Mouse (Mus musculus) kidney, postnatal 0 days (tissue): Measurements from ENCODE around the gene Cnksr1. TPM values are rescaled to one million over a fixed set of nuclear protein-coding genes. Genes with fewer than 3 reads are reported as not detected.

Source experiments
- ATAC-seq: fragments of 200-750 bp; cut with Nextera tagmentation; replicated peaks from 2 replicates; pipeline ENCODE4 v1.8.0; 2017; ENCODE audit warnings: low read depth, moderate number of reproducible peaks, moderate TSS enrichment, moderate library complexity; ENCODE audit not compliant: low FRiP score
- DNase-seq: peaks from one replicate; pipeline ENCODE4 v3.0.0-alpha.2; 2016; ENCODE audit warnings: low spot score
- H3K27ac ChIP-seq: fragments of 300-500 bp; sonication (generic); 2 replicates; pipeline ENCODE4 v1.5.1; 2014; ENCODE audit warnings: mild to moderate bottlenecking
- H3K27me3 ChIP-seq: fragments of 300-500 bp; sonication (generic); 2 replicates; pipeline ENCODE4 v1.6.1; 2014; ENCODE audit warnings: low read length, mixed read lengths; ENCODE audit not compliant: insufficient read depth
- H3K36me3 ChIP-seq: fragments of 300-500 bp; sonication (generic); 2 replicates; pipeline ENCODE4 v1.6.1; 2014; ENCODE audit warnings: low read length, mixed read lengths; ENCODE audit not compliant: insufficient read depth
- H3K4me1 ChIP-seq: fragments of 300-500 bp; sonication (generic); replicated peaks from 2 replicates; pipeline ENCODE4 v1.6.1; 2014; ENCODE audit warnings: antibody characterized with exemption, low read length, mixed read lengths; ENCODE audit not compliant: insufficient read depth
- H3K4me2 ChIP-seq: fragments of 300-500 bp; sonication (generic); 2 replicates; pipeline ENCODE4 v1.6.1; 2014; ENCODE audit warnings: mild to moderate bottlenecking, low read length, moderate library complexity, mixed read lengths
- H3K4me3 ChIP-seq: fragments of 300-500 bp; sonication (generic); replicated peaks from 2 replicates; pipeline ENCODE4 v1.5.1; 2014; ENCODE audit warnings: low read depth, low read length
- H3K9ac ChIP-seq: fragments of 300-500 bp; sonication (generic); 2 replicates; pipeline ENCODE4 v1.6.1; 2014; ENCODE audit warnings: low read depth, low read length
- H3K9me3 ChIP-seq: fragments of 300-500 bp; sonication (generic); replicated peaks from 2 replicates; pipeline ENCODE4 v1.6.1; 2016; ENCODE audit warnings: low read length, inconsistent platforms, mixed read lengths
- CTCF ChIP-seq: IDR thresholded peaks from 2 replicates; pipeline ENCODE4 v1.5.1; 2016; ENCODE audit warnings: antibody characterized with exemption, low read depth, mild to moderate bottlenecking, moderate library complexity
- WGBS: fragments of 180-500 bp; shearing (Covaris S2); extraction: QIAGEN DNeasy Blood & Tissue Kit; methylation state at CpG from one replicate; pipeline ENCODE4 v1.1.7; 2014; 5-methylcytosine and 5-hydroxymethylcytosine counted together
- polyA plus RNA-seq: library from polyadenylated mRNA; unstranded; fragments of >200 nt; fragmentation: Nextera tagmentation; extraction: Ambion mirVana; gene quantifications from 2 replicates; pipeline ENCODE4 v1.2.1, GENCODE M21; 2015

Cnksr1 gene
- polyA plus RNA-seq, 1 experiment from 2014 or later: 9.2 TPM

DNA sequence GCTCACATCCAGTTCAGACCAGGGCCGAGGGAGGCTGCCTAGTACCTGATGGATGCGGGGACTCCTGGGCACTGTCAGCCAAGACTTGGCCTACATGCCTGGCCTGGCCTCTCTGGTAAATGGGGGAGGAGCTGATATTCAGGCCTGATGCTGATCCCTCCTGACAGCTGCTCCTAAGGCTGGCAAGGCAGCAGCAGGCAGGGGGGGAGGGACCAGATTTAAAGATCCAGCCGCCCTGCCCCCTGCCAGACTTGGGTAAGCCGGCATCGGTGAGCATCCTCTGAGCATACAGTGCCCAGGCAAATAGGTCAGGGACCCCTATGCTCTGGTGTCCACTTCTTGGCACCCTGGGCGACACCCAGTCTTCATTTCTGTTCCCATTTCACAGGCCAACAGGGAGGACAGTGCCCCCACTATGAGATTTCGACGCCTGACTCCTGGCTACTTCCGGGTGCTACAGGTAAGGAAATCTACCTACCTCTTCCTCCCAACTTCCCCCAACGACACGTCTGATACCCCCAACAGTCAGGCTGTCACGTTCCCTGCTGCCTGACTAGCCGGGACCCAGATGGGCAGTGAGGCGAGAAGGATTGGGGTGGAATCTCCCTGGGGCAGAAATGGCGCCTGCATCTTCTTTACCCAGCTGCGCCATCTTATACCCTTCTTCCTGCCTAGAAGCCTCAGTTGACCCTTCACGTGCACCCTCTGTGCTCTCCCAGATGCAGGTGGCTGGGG, 5.5 kb upstream of the Cnksr1 start, which contains the start of gene E130218I03Rik:
E130218I03Rik (plus strand) TSS at position 147 of the 735 bp plus-strand sequence.
- 91% methylated on average over 17 of the region's 17 CpGs for WGBS
- no peak for TF ChIP-seq CTCF
- Histone ChIP-seq H3K4me3 (peak within 1 kb of the TSS; percentile 73; the same call in 1 of the 2 replicates), H3K9me3 (no peaks in the 10 kb centered on the region), H3K4me2 (peak within 1 kb of the TSS; percentile 98), H3K27ac (no peak within 1 kb of the TSS), H3K9ac (peak within 1 kb of the TSS; percentile 78; the same call in 1 of the 2 replicates), H3K4me1 (peaks cover 13% of the 10 kb centered on the region), H3K36me3 (no peaks in the 10 kb centered on the region), H3K27me3 (no peaks in the 10 kb centered on the region)
- ATAC-seq: no peak
- no peak for DNase-seq

DNA sequence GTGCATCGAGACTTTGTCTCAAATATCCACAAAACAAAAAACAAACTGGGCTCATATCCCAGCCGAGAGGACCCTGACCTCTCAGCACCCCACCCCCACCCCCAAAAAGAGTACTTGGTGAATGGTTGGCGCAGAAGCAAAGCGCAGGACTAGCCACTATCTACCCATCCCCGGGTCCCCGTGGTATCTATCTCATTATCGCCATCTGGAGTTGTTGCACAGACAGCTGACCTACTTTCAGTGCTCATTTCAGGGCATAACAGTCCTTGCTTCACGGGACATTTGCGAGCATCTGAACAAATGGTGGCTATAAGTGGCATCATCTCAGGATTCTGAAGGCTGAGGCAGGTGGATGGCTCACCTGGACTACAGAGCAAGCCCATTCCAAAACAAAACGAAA, 487 bp upstream of the Cnksr1 start:
- Histone ChIP-seq H3K9ac (no peak overlapping the region), H3K36me3 (no peaks in the 10 kb centered on the region), H3K4me2 (peak overlapping the region; percentile 53), H3K27me3 (no peaks in the 10 kb centered on the region), H3K27ac (no peak overlapping the region), H3K4me1 (0 out of 2 replicates have a peak, but pooled peaks cover 3% of the 10 kb centered on the region), H3K9me3 (no peaks in the 10 kb centered on the region), H3K4me3 (peak overlapping the region; percentile 34; the same call in 1 of the 2 replicates)
- no peak for TF ChIP-seq CTCF
- WGBS: 9% methylated on average over 10 of the region's 10 CpGs
- ATAC-seq: no peak
- DNase-seq: no peak

DNA sequence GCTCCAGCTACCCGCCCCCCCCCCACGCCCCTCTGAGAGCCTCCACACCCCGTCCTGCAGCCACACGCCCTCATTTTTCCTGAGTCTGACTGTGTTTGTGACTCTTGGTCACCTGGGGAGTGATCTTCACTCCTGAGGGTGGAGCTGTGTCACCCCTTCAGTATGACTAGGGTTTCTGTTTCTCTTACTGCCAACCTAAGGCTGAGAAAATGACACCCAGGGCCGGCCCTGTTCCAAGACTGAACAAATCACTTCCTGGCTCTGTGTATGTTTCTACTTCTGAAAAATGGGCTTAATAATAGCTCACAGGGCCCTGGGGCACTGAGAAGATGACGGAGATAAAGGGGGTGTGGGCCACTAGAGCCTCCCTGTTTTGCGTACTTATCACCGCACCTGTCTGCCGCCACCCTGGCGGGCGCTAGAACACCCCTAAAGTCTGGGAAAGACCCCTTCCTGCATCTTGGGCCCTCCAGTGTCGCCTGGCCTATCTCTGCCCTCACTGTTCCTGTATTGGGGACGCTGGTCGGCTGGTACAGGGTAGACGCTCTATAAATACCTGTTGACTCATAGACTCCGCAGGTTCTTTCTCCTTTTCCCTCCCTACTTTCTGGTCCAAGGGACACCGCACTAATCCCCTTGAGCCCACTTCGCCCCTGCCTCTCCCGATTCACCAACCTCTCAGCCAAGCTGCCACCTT, 469 bp downstream of the Cnksr1 start:
- H3K9me3 ChIP-seq: no peaks in the 10 kb centered on the region
- peak overlapping the region; percentile 50 for H3K9ac ChIP-seq
- 25% methylated on average over 19 of the region's 19 CpGs for WGBS
- H3K27me3 ChIP-seq: no peaks in the 10 kb centered on the region
- H3K4me2 ChIP-seq: peak overlapping the region; percentile 53
- peak overlapping the region; percentile 68 for H3K27ac ChIP-seq
- no peak for TF ChIP-seq CTCF
- H3K4me3 ChIP-seq: peak overlapping the region; percentile 34
- H3K4me1 ChIP-seq: 0 out of 2 replicates have a peak, but pooled peaks cover 3% of the 10 kb centered on the region
- no peaks in the 10 kb centered on the region for H3K36me3 ChIP-seq
- no peak for DNase-seq
- ATAC-seq: peak; percentile 18; the same call in 1 of the 2 replicates

DNA sequence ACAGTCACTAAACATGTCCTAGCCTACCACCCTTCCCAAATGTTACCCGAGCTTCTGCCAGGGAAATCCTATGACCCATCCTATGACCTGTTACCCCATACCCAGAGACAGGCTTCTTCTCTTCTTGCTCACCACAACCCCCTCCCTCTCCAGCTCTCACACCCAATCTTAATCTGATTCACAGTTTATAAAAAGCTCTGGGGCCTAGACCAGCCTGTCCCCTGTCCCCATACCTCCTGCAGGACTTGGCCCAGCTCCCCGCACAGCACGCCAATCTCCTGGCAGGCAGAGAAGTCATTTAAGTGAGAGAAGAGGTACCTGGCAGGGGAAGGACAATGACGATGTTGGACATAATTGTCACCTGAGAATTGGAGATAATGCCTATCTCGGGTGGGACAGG, 3.3 kb downstream of the Cnksr1 start:
- TF ChIP-seq CTCF: no peak
- H3K9me3 ChIP-seq: no peaks in the 10 kb centered on the region
- H3K4me2 ChIP-seq: no peak overlapping the region
- DNase-seq: no peak
- ATAC-seq: no peak
- H3K9ac ChIP-seq: no peak overlapping the region
- no peak overlapping the region for H3K4me3 ChIP-seq
- H3K4me1 ChIP-seq: 0 out of 2 replicates have a peak, but pooled peaks cover 8% of the 10 kb centered on the region
- H3K27ac ChIP-seq: no peak overlapping the region
- 76% methylated on average over 5 of the region's 5 CpGs for WGBS
- no peaks in the 10 kb centered on the region for H3K36me3 ChIP-seq
- H3K27me3 ChIP-seq: no peaks in the 10 kb centered on the region

DNA sequence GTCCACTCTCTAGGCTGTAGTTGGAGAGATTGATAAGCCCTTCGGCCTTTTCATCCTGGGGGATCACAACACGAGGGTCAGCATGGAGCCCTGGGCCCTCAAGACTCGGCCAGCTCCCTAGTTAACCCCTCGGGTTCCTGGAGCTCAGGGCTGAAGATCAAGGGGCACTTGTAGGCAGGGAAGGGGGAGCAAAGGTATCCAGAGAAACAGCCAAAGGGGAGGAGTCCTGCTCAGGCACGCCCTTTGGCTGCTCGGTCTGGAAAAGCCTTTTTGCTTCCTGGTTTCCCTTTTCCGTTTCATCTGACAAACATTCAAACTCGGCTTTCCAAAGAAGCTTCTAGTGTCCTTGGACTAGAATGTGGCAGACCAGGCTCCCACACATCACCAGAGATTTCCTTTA, 7.8 kb downstream of the Cnksr1 start:
- no peak for DNase-seq
- Histone ChIP-seq H3K4me3 (no peak overlapping the region), H3K4me2 (no peak overlapping the region), H3K9ac (no peak overlapping the region), H3K9me3 (no peaks in the 10 kb centered on the region), H3K27me3 (no peaks in the 10 kb centered on the region), H3K4me1 (0 out of 2 replicates have a peak, but pooled peaks cover 4% of the 10 kb centered on the region), H3K36me3 (no peaks in the 10 kb centered on the region), H3K27ac (no peak overlapping the region)
- no peak for ATAC-seq
- TF ChIP-seq CTCF: no peak
- 25% methylated on average over 8 of the region's 8 CpGs for WGBS

GRCm38 (mm10) chr4:134227194-134227593, 11.0 kb downstream of the Cnksr1 start, which contains the start of gene Catsper4:
Gene Catsper4 (minus strand): TSS chr4:134227383.
- Histone ChIP-seq H3K27ac (no peak within 1 kb of the TSS), H3K4me3 (no peak within 1 kb of the TSS), H3K9me3 (no peaks in the 10 kb centered on the region), H3K36me3 (no peaks in the 10 kb centered on the region), H3K4me1 (0 out of 2 replicates have a peak, but pooled peaks cover 5% of the 10 kb centered on the region), H3K9ac (no peak within 1 kb of the TSS), H3K27me3 (no peaks in the 10 kb centered on the region), H3K4me2 (no peak within 1 kb of the TSS)
- DNase-seq (peak; percentile 69), ATAC-seq (no peak)
- 60% methylated on average over 8 of the region's 8 CpGs for WGBS
- peak; percentile 66 for TF ChIP-seq CTCF
